Mouse (Mus musculus): ENCODE data around the gene Cfap206. TPM values are rescaled to one million over a fixed set of nuclear protein-coding genes. Genes with fewer than 3 reads are reported as not detected.
"Not testable (repeated sequence)": the region's sequence is repeated elsewhere in the genome, so short reads cannot be mapped to it uniquely, and the experiment has no call there.

The Cfap206 gene
- polyA plus RNA-seq (2015; fragmentation: Nextera tagmentation; extraction: Ambion mirVana), result 2.9 and 3.4 TPM in 2 replicates

- peak within 1 kb of the TSS; percentile 51 for H3K4me3 ChIP-seq
- H3K27me3 ChIP-seq, result no peaks in the 10 kb centered on the region
- WGBS, result 0% methylated on average over 38 of the region's 38 CpGs
- peak; percentile 95 for ATAC-seq (ENCODE audit: low FRiP score, low read depth)
- H3K27ac ChIP-seq (replicated peaks), result no peak within 1 kb of the TSS
- H3K36me3 ChIP-seq, result no peaks in the 10 kb centered on the region
- no peaks in the 10 kb centered on the region for H3K9me3 ChIP-seq
- H3K4me2 ChIP-seq, result peak within 1 kb of the TSS; percentile 90
- H3K9ac ChIP-seq, result peak within 1 kb of the TSS; percentile 48
- 0 out of 2 replicates have a peak, but pooled peaks cover 9% of the 10 kb centered on the region for H3K4me1 ChIP-seq (replicated peaks)
These were observed at the start of gene Cfap206 for GRCm38 (mm10) chr4:34729851-34730341. TSS of gene Cfap206 (minus strand) at chr4:34730206.

- peak; percentile 97 for ATAC-seq (ENCODE audit: low FRiP score, low read depth)
- Histone ChIP-seq H3K9ac (peak within 1 kb of the TSS; percentile 68), H3K27ac (replicated peaks) (peak within 1 kb of the TSS; percentile 88), H3K27me3 (no peaks in the 10 kb centered on the region), H3K36me3 (no peaks in the 10 kb centered on the region), H3K4me2 (peak within 1 kb of the TSS; percentile 82), H3K4me1 (replicated peaks) (peaks cover 6% of the 10 kb centered on the region; the same call in 1 of the 2 replicates), H3K9me3 (no peaks in the 10 kb centered on the region), H3K4me3 (peak within 1 kb of the TSS; percentile 68)
- WGBS, result 5% methylated on average over 40 of the region's 40 CpGs
These were observed 47.9 kb upstream of the Cfap206 start, which contains the start of gene Smim8 for GRCm38 (mm10) chr4:34777677-34778527. TSS of gene Smim8 (minus strand) at chr4:34778423.

GRCm38 (mm10) chr4:34771652-34772371, 41.8 kb upstream of the Cfap206 start:
- WGBS, result 13% methylated on average over 8 of the region's 8 CpGs
- Histone ChIP-seq H3K4me3 (no peak overlapping the region), H3K4me2 (no peak overlapping the region), H3K9ac (no peak overlapping the region), H3K9me3 (no peaks in the 10 kb centered on the region), H3K27ac (replicated peaks) (no peak overlapping the region), H3K36me3 (peaks cover 12% of the 10 kb centered on the region; the same call in 1 of the 2 replicates), H3K27me3 (no peaks in the 10 kb centered on the region), H3K4me1 (replicated peaks) (no peaks in the 10 kb centered on the region)
- ATAC-seq (ENCODE audit: low FRiP score, low read depth), result no peak

- no peaks in the 10 kb centered on the region for H3K36me3 ChIP-seq
- no peaks in the 10 kb centered on the region for H3K27me3 ChIP-seq
- H3K4me2 ChIP-seq, result no peak within 1 kb of the TSS
- WGBS, result 93% methylated on average over 1 of the region's 1 CpGs
- no peaks in the 10 kb centered on the region for H3K9me3 ChIP-seq
- no peak for ATAC-seq (ENCODE audit: low FRiP score, low read depth)
- no peak within 1 kb of the TSS for H3K27ac ChIP-seq (replicated peaks)
- H3K9ac ChIP-seq, result no peak within 1 kb of the TSS
- no peaks in the 10 kb centered on the region for H3K4me1 ChIP-seq (replicated peaks)
- H3K4me3 ChIP-seq, result no peak within 1 kb of the TSS
These were observed 26.2 kb upstream of the Cfap206 start, which contains the start of gene Gm136 for GRCm38 (mm10) chr4:34756163-34756562. TSS of gene Gm136 (minus strand) at chr4:34756263.

GRCm38 (mm10) chr4:34749236-34749635, 19.2 kb upstream of the Cfap206 start:
- no peak overlapping the region for H3K27ac ChIP-seq (replicated peaks)
- H3K36me3 ChIP-seq, result no peaks in the 10 kb centered on the region
- 69% methylated on average over 6 of the region's 6 CpGs for WGBS
- no peak for ATAC-seq (ENCODE audit: low FRiP score, low read depth)
- no peaks in the 10 kb centered on the region for H3K27me3 ChIP-seq
- H3K9me3 ChIP-seq, result no peaks in the 10 kb centered on the region
- no peak overlapping the region for H3K9ac ChIP-seq
- H3K4me3 ChIP-seq, result no peak overlapping the region
- no peak overlapping the region for H3K4me2 ChIP-seq
- no peaks in the 10 kb centered on the region for H3K4me1 ChIP-seq (replicated peaks)

GRCm38 (mm10) chr4:34734461-34734860, 4.5 kb upstream of the Cfap206 start:
- ATAC-seq (ENCODE audit: low FRiP score, low read depth), result no peak
- WGBS, result 79% methylated on average over 3 of the region's 3 CpGs
- no peak overlapping the region for H3K4me3 ChIP-seq
- no peak overlapping the region for H3K27ac ChIP-seq (replicated peaks)
- no peak overlapping the region for H3K9ac ChIP-seq
- no peaks in the 10 kb centered on the region for H3K9me3 ChIP-seq
- no peaks in the 10 kb centered on the region for H3K36me3 ChIP-seq
- no peak overlapping the region for H3K4me2 ChIP-seq
- H3K27me3 ChIP-seq, result no peaks in the 10 kb centered on the region
- H3K4me1 ChIP-seq (replicated peaks), result 0 out of 2 replicates have a peak, but pooled peaks cover 8% of the 10 kb centered on the region

GRCm38 (mm10) chr4:34733415-34733814, 3.4 kb upstream of the Cfap206 start:
- not testable (repeated sequence) for H3K27me3 ChIP-seq; H3K9me3 ChIP-seq; H3K9ac ChIP-seq; H3K4me2 ChIP-seq; H3K4me1 ChIP-seq (replicated peaks); ATAC-seq (ENCODE audit: low FRiP score, low read depth); H3K36me3 ChIP-seq; H3K27ac ChIP-seq (replicated peaks); H3K4me3 ChIP-seq
- 29% methylated on average over 2 of the region's 2 CpGs for WGBS

GRCm38 (mm10) chr4:34725710-34726109, 4.3 kb downstream of the Cfap206 start:
- H3K4me1 ChIP-seq (replicated peaks); H3K27me3 ChIP-seq; H3K9me3 ChIP-seq; ATAC-seq (ENCODE audit: low FRiP score, low read depth); H3K4me2 ChIP-seq; H3K9ac ChIP-seq; H3K27ac ChIP-seq (replicated peaks); H3K36me3 ChIP-seq; H3K4me3 ChIP-seq: not testable (repeated sequence)
- WGBS, result 97% methylated on average over 3 of the region's 3 CpGs

- Histone ChIP-seq H3K9me3 (no peaks in the 10 kb centered on the region), H3K27me3 (no peaks in the 10 kb centered on the region)
- WGBS, result 54% methylated on average over 4 of the region's 4 CpGs
These were observed 5.7 kb downstream of the Cfap206 start for GRCm38 (mm10) chr4:34724306-34724705.

GRCm38 (mm10) chr4:34723186-34723585, 6.8 kb downstream of the Cfap206 start:
- Histone ChIP-seq H3K4me3 (no peak overlapping the region), H3K4me1 (replicated peaks) (no peaks in the 10 kb centered on the region), H3K27ac (replicated peaks) (no peak overlapping the region), H3K9me3 (no peaks in the 10 kb centered on the region), H3K36me3 (no peaks in the 10 kb centered on the region), H3K4me2 (no peak overlapping the region), H3K27me3 (no peaks in the 10 kb centered on the region), H3K9ac (no peak overlapping the region)
- no peak for ATAC-seq (ENCODE audit: low FRiP score, low read depth)
- 69% methylated on average over 4 of the region's 4 CpGs for WGBS

More at GRCm38 (mm10) chr4:34724306-34724705, 5.7 kb downstream of the Cfap206 start:
- no peaks in the 10 kb centered on the region for H3K4me1 ChIP-seq (replicated peaks)
- no peak overlapping the region for H3K4me3 ChIP-seq
- no peaks in the 10 kb centered on the region for H3K36me3 ChIP-seq
- H3K9ac ChIP-seq, result no peak overlapping the region
- no peak overlapping the region for H3K27ac ChIP-seq (replicated peaks)
- no peak overlapping the region for H3K4me2 ChIP-seq
- ATAC-seq (ENCODE audit: low FRiP score, low read depth), result no peak

GRCm38 (mm10) chr4:34720127-34720895, 9.7 kb downstream of the Cfap206 start:
- Histone ChIP-seq H3K4me1 (replicated peaks) (no peaks in the 10 kb centered on the region), H3K27ac (replicated peaks) (no peak overlapping the region), H3K4me3 (no peak overlapping the region), H3K36me3 (no peaks in the 10 kb centered on the region), H3K9me3 (no peaks in the 10 kb centered on the region), H3K4me2 (no peak overlapping the region), H3K27me3 (no peaks in the 10 kb centered on the region), H3K9ac (no peak overlapping the region)
- 92% methylated on average over 7 of the region's 7 CpGs for WGBS
- ATAC-seq (ENCODE audit: low FRiP score, low read depth), result no peak
